Mouse (Mus musculus): Measurements from ENCODE around the gene Rps28. TPM values are rescaled to one million over a fixed set of nuclear protein-coding genes. Genes with fewer than 3 reads are reported as not detected.

Gene Rps28
- polyA plus RNA-seq, 1 experiment from 2014 or later, result 1,023 TPM

GRCm38 (mm10) chr17:33804205-33804604 lies 20.2 kb downstream of the Rps28 start:
- Histone ChIP-seq H3K9ac (replicated peaks; ENCODE audit: low read depth) (no peak overlapping the region), H3K27ac (ENCODE audit: low read length) (peak overlapping the region; percentile 88), H3K4me2 (replicated peaks; ENCODE audit: low read depth, low read length) (no peak overlapping the region), H3K4me3 (ENCODE audit: low read depth, low read length) (no peak overlapping the region), H3K27me3 (replicated peaks; ENCODE audit: insufficient read depth, low read length) (no peaks in the 10 kb centered on the region), H3K36me3 (ENCODE audit: insufficient read depth, low read length) (no peaks in the 10 kb centered on the region), H3K4me1 (ENCODE audit: insufficient read depth, low read depth, low read length) (no peaks in the 10 kb centered on the region), H3K9me3 (ENCODE audit: low read length) (no peaks in the 10 kb centered on the region)
- DNase-seq (ENCODE audit: low spot score) (peak; percentile 78), ATAC-seq (peak; percentile 94)
- WGBS, result 48% methylated on average over 4 of the region's 4 CpGs
- TF ChIP-seq EP300 (IDR thresholded peaks at IDR 0.05) (no peak), CTCF (IDR thresholded peaks at IDR 0.05) (no peak)

GRCm38 (mm10) chr17:33802221-33802620 lies 22.1 kb downstream of the Rps28 start:
- no peak overlapping the region for H3K4me2 ChIP-seq (replicated peaks; ENCODE audit: low read depth, low read length)
- no peak overlapping the region for H3K9ac ChIP-seq (replicated peaks; ENCODE audit: low read depth)
- no peak for TF ChIP-seq EP300 (IDR thresholded peaks at IDR 0.05)
- TF ChIP-seq CTCF (IDR thresholded peaks at IDR 0.05), result peak; percentile 65
- H3K27ac ChIP-seq (ENCODE audit: low read length), result no peak overlapping the region
- 0% methylated on average over 2 of the region's 2 CpGs for WGBS
- ATAC-seq (no peak), DNase-seq (ENCODE audit: low spot score) (peak; percentile 59)
- no peaks in the 10 kb centered on the region for H3K27me3 ChIP-seq (replicated peaks; ENCODE audit: insufficient read depth, low read length)
- H3K36me3 ChIP-seq (ENCODE audit: insufficient read depth, low read length), result no peaks in the 10 kb centered on the region
- no peaks in the 10 kb centered on the region for H3K9me3 ChIP-seq (ENCODE audit: low read length)
- H3K4me1 ChIP-seq (ENCODE audit: insufficient read depth, low read depth, low read length), result no peaks in the 10 kb centered on the region
- no peak overlapping the region for H3K4me3 ChIP-seq (ENCODE audit: low read depth, low read length)

- H3K4me3 ChIP-seq (ENCODE audit: low read depth, low read length), result no peak overlapping the region
- H3K4me1 ChIP-seq (ENCODE audit: insufficient read depth, low read depth, low read length), result no peaks in the 10 kb centered on the region
- no peaks in the 10 kb centered on the region for H3K27me3 ChIP-seq (replicated peaks; ENCODE audit: insufficient read depth, low read length)
- no peak overlapping the region for H3K9ac ChIP-seq (replicated peaks; ENCODE audit: low read depth)
- TF ChIP-seq CTCF (IDR thresholded peaks at IDR 0.05) (no peak), EP300 (IDR thresholded peaks at IDR 0.05) (no peak)
- H3K27ac ChIP-seq (ENCODE audit: low read length), result no peak overlapping the region
- 21% methylated on average over 1 of the region's 1 CpGs for WGBS
- H3K36me3 ChIP-seq (ENCODE audit: insufficient read depth, low read length), result no peaks in the 10 kb centered on the region
- ATAC-seq (no peak), DNase-seq (ENCODE audit: low spot score) (no peak)
- H3K9me3 ChIP-seq (ENCODE audit: low read length), result no peaks in the 10 kb centered on the region
- H3K4me2 ChIP-seq (replicated peaks; ENCODE audit: low read depth, low read length), result no peak overlapping the region
These were observed 25.1 kb downstream of the Rps28 start for GRCm38 (mm10) chr17:33799277-33799676.

GRCm38 (mm10) chr17:33798306-33798705 lies 26.1 kb downstream of the Rps28 start:
- 42% methylated on average over 3 of the region's 3 CpGs for WGBS
- ATAC-seq, result peak; percentile 48
- no peaks in the 10 kb centered on the region for H3K9me3 ChIP-seq (ENCODE audit: low read length)
- H3K27me3 ChIP-seq (replicated peaks; ENCODE audit: insufficient read depth, low read length), result no peaks in the 10 kb centered on the region
- no peak overlapping the region for H3K9ac ChIP-seq (replicated peaks; ENCODE audit: low read depth)
- TF ChIP-seq CTCF (IDR thresholded peaks at IDR 0.05) (peak; percentile 69), EP300 (IDR thresholded peaks at IDR 0.05) (peak; percentile 33; the same call in 1 of the 2 replicates)
- no peaks in the 10 kb centered on the region for H3K36me3 ChIP-seq (ENCODE audit: insufficient read depth, low read length)
- H3K27ac ChIP-seq (ENCODE audit: low read length), result no peak overlapping the region
- no peak overlapping the region for H3K4me2 ChIP-seq (replicated peaks; ENCODE audit: low read depth, low read length)
- peak; percentile 85 for DNase-seq (ENCODE audit: low spot score)
- no peak overlapping the region for H3K4me3 ChIP-seq (ENCODE audit: low read depth, low read length)
- no peaks in the 10 kb centered on the region for H3K4me1 ChIP-seq (ENCODE audit: insufficient read depth, low read depth, low read length)

- WGBS, result 11% methylated on average over 4 of the region's 4 CpGs
- Histone ChIP-seq H3K36me3 (ENCODE audit: insufficient read depth, low read length) (no peaks in the 10 kb centered on the region), H3K4me1 (ENCODE audit: insufficient read depth, low read depth, low read length) (no peaks in the 10 kb centered on the region; the same call in 1 of the 2 replicates), H3K9me3 (ENCODE audit: low read length) (no peaks in the 10 kb centered on the region), H3K9ac (replicated peaks; ENCODE audit: low read depth) (no peak overlapping the region), H3K27me3 (replicated peaks; ENCODE audit: insufficient read depth, low read length) (no peaks in the 10 kb centered on the region), H3K4me3 (ENCODE audit: low read depth, low read length) (no peak overlapping the region), H3K27ac (ENCODE audit: low read length) (no peak overlapping the region), H3K4me2 (replicated peaks; ENCODE audit: low read depth, low read length) (no peak overlapping the region)
- ATAC-seq, result no peak
- DNase-seq (ENCODE audit: low spot score), result no peak
- TF ChIP-seq CTCF (IDR thresholded peaks at IDR 0.05) (no peak), EP300 (IDR thresholded peaks at IDR 0.05) (peak; percentile 55)
These were observed 35.6 kb downstream of the Rps28 start for GRCm38 (mm10) chr17:33788732-33789131.

GRCm38 (mm10) chr17:33786375-33786774 lies 38.0 kb downstream of the Rps28 start:
- H3K4me3 ChIP-seq (ENCODE audit: low read depth, low read length), result no peak overlapping the region
- TF ChIP-seq CTCF (IDR thresholded peaks at IDR 0.05) (no peak), EP300 (IDR thresholded peaks at IDR 0.05) (no peak)
- no peak overlapping the region for H3K9ac ChIP-seq (replicated peaks; ENCODE audit: low read depth)
- no peak for ATAC-seq
- no peak for DNase-seq (ENCODE audit: low spot score)
- H3K4me1 ChIP-seq (ENCODE audit: insufficient read depth, low read depth, low read length), result peaks cover 12% of the 10 kb centered on the region
- H3K27ac ChIP-seq (ENCODE audit: low read length), result no peak overlapping the region
- no peaks in the 10 kb centered on the region for H3K36me3 ChIP-seq (ENCODE audit: insufficient read depth, low read length)
- H3K9me3 ChIP-seq (ENCODE audit: low read length), result no peaks in the 10 kb centered on the region
- WGBS, result 81% methylated on average over 18 of the region's 18 CpGs
- H3K4me2 ChIP-seq (replicated peaks; ENCODE audit: low read depth, low read length), result no peak overlapping the region
- no peaks in the 10 kb centered on the region for H3K27me3 ChIP-seq (replicated peaks; ENCODE audit: insufficient read depth, low read length)

GRCm38 (mm10) chr17:33784939-33785338 lies 39.4 kb downstream of the Rps28 start:
- Histone ChIP-seq H3K9ac (replicated peaks; ENCODE audit: low read depth) (no peak overlapping the region), H3K36me3 (ENCODE audit: insufficient read depth, low read length) (no peaks in the 10 kb centered on the region), H3K27me3 (replicated peaks; ENCODE audit: insufficient read depth, low read length) (no peaks in the 10 kb centered on the region), H3K4me1 (ENCODE audit: insufficient read depth, low read depth, low read length) (peaks cover 20% of the 10 kb centered on the region), H3K4me2 (replicated peaks; ENCODE audit: low read depth, low read length) (no peak overlapping the region), H3K4me3 (ENCODE audit: low read depth, low read length) (no peak overlapping the region), H3K9me3 (ENCODE audit: low read length) (no peaks in the 10 kb centered on the region), H3K27ac (ENCODE audit: low read length) (no peak overlapping the region)
- TF ChIP-seq EP300 (IDR thresholded peaks at IDR 0.05) (no peak), CTCF (IDR thresholded peaks at IDR 0.05) (no peak)
- ATAC-seq (no peak), DNase-seq (ENCODE audit: low spot score) (no peak)
- 65% methylated on average over 2 of the region's 2 CpGs for WGBS

Measured in lung, postnatal 0 days (tissue).